Mouse (Mus musculus) heart, embryonic 13.5 days (tissue): ENCODE results near the gene Sec14l5. TPM values are rescaled to one million over a fixed set of nuclear protein-coding genes. Genes with fewer than 3 reads are reported as not detected.

ENCODE experiments used
- ATAC-seq: fragments of 200-750 bp; cut with Nextera tagmentation; 2 replicates; pipeline ENCODE4 v1.8.0; 2017; ENCODE audit warnings: moderate TSS enrichment; ENCODE audit not compliant: insufficient number of reproducible peaks, low FRiP score, low TSS enrichment; ENCODE audit errors: extremely low read depth
- H3K27ac ChIP-seq: fragments of 300-500 bp; sonication (generic); replicated peaks from 2 replicates; pipeline ENCODE4 v1.5.1; 2015; ENCODE audit warnings: moderate library complexity, mild to moderate bottlenecking, inconsistent platforms
- H3K27me3 ChIP-seq: fragments of 300-500 bp; sonication (generic); replicated peaks from 2 replicates; pipeline ENCODE4 v1.6.1; 2015; ENCODE audit warnings: mild to moderate bottlenecking, inconsistent platforms
- H3K36me3 ChIP-seq: fragments of 300-500 bp; sonication (generic); 2 replicates; pipeline ENCODE4 v1.6.1; 2015; ENCODE audit warnings: mild to moderate bottlenecking, inconsistent platforms
- H3K4me1 ChIP-seq: fragments of 300-500 bp; sonication (generic); 2 replicates; pipeline ENCODE4 v1.6.1; 2015; ENCODE audit warnings: inconsistent platforms
- H3K4me2 ChIP-seq: fragments of 300-500 bp; sonication (generic); 2 replicates; pipeline ENCODE4 v1.6.1; 2015; ENCODE audit warnings: inconsistent platforms, mild to moderate bottlenecking, moderate library complexity
- H3K4me3 ChIP-seq: fragments of 300-500 bp; sonication (generic); 2 replicates; pipeline ENCODE4 v1.5.1; 2015; ENCODE audit warnings: moderate library complexity, mild to moderate bottlenecking, inconsistent platforms
- H3K9ac ChIP-seq: fragments of 300-500 bp; sonication (generic); 2 replicates; pipeline ENCODE4 v1.6.1; 2015; ENCODE audit warnings: inconsistent platforms, mild to moderate bottlenecking, moderate library complexity
- H3K9me3 ChIP-seq: fragments of 300-500 bp; sonication (generic); 2 replicates; pipeline ENCODE4 v1.6.1; 2016; ENCODE audit warnings: inconsistent platforms
- WGBS: fragments of 180-500 bp; shearing (Covaris S2); methylation state at CpG from one replicate; pipeline ENCODE4 v1.1.7; 2015; ENCODE audit warnings: mixed read lengths; 5-methylcytosine and 5-hydroxymethylcytosine counted together
- polyA plus RNA-seq: library from polyadenylated mRNA; unstranded; fragments of >200 nt; fragmentation: Nextera tagmentation; extraction: Ambion mirVana; gene quantifications from 2 replicates; pipeline ENCODE4 v1.2.1, GENCODE M21; 2015

Gene Sec14l5
- polyA plus RNA-seq, 1 experiment from 2014 or later = 0.04 TPM

DNA sequence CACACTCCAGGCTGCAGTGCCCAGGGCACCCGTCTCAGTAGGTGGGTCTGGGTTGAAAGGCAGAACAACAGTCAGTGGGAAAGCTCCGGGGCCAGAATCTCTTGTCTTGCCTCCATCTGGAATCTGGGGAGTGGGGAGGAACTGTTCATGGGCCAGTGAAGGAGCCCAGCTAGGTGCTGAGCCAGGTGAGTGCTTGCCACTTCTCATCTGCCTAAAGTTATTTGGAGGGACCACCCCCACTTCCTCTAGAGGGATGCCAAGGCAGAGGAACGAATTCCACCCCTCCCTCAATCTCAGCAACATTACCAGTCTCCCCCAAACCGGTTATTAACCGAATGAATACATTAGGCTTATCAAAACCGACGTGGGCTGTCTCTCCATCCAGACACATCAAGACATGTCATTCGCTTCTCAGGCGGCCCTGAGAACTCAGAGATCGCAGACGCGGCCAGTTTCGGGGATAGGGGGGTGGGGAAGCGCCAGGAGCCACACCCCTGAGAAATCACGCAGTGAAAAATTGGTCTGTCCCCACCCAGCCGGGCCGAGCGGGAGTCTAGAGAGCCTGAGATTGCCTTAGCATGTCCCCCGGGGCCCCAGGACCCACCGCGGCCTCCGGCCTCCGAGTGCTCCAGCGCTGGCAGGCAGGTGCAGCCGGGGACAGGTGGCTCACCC lies 15.5 kb upstream of the Sec14l5 start:
- Histone ChIP-seq H3K9me3 (no peaks in the 10 kb centered on the region), H3K4me1 (peaks cover 52% of the 10 kb centered on the region), H3K4me2 (peak overlapping the region; percentile 73), H3K4me3 (peak overlapping the region; percentile 54), H3K36me3 (no peaks in the 10 kb centered on the region), H3K9ac (peak overlapping the region; percentile 67; the same call in 1 of the 2 replicates), H3K27me3 (peaks cover 73% of the 10 kb centered on the region), H3K27ac (no peak overlapping the region)
- no peak for ATAC-seq
- 7% methylated on average over 25 of the region's 25 CpGs for WGBS

DNA sequence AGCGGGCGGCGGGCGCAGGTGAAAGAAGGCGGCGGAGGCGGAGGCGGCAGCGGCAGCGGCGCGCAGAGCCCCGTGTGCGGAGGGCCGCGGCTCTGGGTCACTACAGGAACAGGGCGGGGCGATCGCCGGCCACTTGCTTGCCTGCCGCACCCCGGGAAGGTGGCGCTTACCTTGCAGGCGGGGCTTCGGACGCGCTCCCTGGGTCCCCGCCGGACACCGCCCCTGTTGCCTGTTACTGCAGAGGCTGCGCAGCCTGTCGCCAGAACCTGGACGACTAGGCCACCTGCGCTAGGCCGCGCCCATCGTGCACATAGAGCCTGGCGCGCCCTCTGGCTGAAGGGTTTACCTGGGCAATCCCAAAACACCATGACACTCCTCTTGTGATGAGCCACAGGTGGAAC lies 14.5 kb upstream of the Sec14l5 start, which contains the start of gene Ppl:
Ppl (minus strand) TSS at position 21 of the 401 bp plus-strand sequence.
- H3K4me1 ChIP-seq = peaks cover 60% of the 10 kb centered on the region
- WGBS = under 1% methylated on average over 38 of the region's 39 CpGs
- H3K9me3 ChIP-seq = no peaks in the 10 kb centered on the region
- ATAC-seq = no peak
- no peaks in the 10 kb centered on the region for H3K36me3 ChIP-seq
- peak within 1 kb of the TSS; percentile 73 for H3K4me2 ChIP-seq
- H3K27ac ChIP-seq = no peak within 1 kb of the TSS
- H3K9ac ChIP-seq = peak within 1 kb of the TSS; percentile 67
- H3K4me3 ChIP-seq = peak within 1 kb of the TSS; percentile 54
- peaks cover 65% of the 10 kb centered on the region for H3K27me3 ChIP-seq

DNA sequence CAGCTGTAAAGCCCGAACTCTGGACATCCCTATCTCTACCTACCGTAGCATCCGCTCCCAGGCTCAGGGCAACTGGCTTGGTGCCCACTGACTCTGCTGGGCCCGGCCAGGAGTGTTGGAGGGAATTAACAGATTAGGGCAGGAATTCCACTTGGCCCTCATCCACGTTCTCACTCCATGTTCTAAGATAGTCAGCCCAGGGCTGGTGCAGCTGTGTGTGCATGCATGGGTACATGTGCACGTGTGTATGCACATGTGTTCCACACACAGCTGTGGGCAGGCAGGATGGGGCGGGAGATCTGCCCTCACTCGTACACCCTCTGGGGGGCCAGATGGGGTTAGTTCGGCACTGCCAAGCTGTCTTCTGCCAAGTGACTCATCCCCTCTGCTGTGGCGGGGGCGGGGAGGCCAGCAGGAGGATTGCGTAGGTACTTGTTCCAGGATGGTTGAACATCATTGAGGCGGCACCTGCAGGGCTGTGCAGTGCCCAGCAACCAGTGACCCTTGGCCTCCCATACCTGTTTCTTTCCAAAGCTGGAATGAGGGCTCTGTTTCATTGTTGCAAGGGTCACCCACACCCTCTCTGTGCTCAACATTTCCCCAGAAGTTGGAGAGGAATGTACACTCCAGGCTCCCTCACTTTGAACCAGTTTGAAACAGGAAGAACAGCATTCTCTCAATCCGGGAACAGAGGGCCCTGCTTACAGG lies 12.1 kb upstream of the Sec14l5 start:
- Histone ChIP-seq H3K36me3 (no peaks in the 10 kb centered on the region), H3K27me3 (peaks cover 42% of the 10 kb centered on the region), H3K27ac (peak overlapping the region; percentile 53), H3K4me1 (peaks cover 60% of the 10 kb centered on the region), H3K9me3 (no peaks in the 10 kb centered on the region), H3K9ac (no peak overlapping the region), H3K4me3 (no peak overlapping the region), H3K4me2 (peak overlapping the region; percentile 3; the same call in 1 of the 2 replicates)
- ATAC-seq = 0 out of 2 replicates have a peak, but pooled peaks have one; percentile 23
- 32% methylated on average over 14 of the region's 14 CpGs for WGBS

DNA sequence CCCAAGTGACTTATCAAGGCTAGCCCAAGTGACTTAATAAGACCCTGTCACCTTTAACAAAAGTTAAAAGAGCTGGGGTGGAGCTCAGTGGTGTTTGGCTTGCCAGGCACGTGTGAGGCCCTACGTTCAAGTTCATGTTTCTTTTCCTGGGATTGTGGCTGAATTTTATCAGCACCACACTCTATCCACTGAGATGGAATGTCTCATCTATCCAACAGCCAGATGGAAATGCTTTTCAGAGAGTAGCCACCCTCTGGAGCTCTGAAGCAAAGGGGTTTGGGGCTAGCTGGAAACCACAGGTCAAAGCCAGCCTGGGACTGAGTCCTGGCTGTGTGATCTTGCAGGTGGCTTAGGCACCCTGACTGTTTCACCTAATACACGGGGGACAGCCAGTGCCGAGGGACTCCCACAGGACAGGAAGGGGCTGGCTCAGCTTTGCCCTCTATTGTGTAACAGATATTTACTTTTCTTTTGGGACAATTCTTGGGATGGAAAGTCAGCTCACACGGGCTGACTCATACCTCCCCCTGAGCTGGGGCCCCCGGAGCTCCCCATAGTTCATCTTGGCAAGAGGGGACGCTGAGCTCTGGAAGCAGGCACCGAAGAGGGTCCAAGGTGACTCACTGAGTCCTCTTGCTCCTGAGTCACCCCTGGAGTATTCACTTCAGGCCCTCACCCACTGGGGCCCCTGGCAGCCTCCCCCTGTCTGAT lies 11.2 kb upstream of the Sec14l5 start:
- Histone ChIP-seq H3K9me3 (no peaks in the 10 kb centered on the region), H3K4me2 (no peak overlapping the region), H3K27me3 (peaks cover 32% of the 10 kb centered on the region), H3K4me3 (no peak overlapping the region), H3K9ac (no peak overlapping the region), H3K36me3 (no peaks in the 10 kb centered on the region), H3K4me1 (peaks cover 57% of the 10 kb centered on the region), H3K27ac (peak overlapping the region; percentile 53)
- WGBS = 48% methylated on average over 8 of the region's 8 CpGs
- no peak for ATAC-seq

DNA sequence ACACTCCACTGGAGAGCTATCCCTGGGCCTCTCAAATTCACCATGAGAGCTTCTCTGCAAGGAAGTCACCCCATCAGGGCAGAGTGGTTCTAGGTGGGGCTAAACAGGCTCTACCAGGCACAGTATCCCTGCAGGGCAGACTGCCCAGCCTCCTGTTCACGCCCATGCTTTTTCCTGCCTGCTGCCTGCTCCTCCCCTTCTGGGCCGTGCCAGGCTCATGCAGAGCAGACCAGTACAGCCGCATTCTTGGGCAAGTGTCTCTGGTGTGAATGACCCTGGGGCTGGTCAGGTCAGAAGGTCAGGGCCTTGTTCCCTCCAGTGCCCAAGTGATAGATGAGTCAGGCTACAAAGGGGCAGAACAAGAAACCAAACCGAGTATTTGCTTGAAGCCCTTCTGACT lies 10.4 kb upstream of the Sec14l5 start:
- peaks cover 25% of the 10 kb centered on the region for H3K27me3 ChIP-seq
- no peak overlapping the region for H3K27ac ChIP-seq
- no peak overlapping the region for H3K4me2 ChIP-seq
- H3K9ac ChIP-seq = no peak overlapping the region
- no peak overlapping the region for H3K4me3 ChIP-seq
- ATAC-seq = no peak
- peaks cover 49% of the 10 kb centered on the region for H3K4me1 ChIP-seq
- no peaks in the 10 kb centered on the region for H3K9me3 ChIP-seq
- 17% methylated on average over 4 of the region's 4 CpGs for WGBS
- H3K36me3 ChIP-seq = no peaks in the 10 kb centered on the region

DNA sequence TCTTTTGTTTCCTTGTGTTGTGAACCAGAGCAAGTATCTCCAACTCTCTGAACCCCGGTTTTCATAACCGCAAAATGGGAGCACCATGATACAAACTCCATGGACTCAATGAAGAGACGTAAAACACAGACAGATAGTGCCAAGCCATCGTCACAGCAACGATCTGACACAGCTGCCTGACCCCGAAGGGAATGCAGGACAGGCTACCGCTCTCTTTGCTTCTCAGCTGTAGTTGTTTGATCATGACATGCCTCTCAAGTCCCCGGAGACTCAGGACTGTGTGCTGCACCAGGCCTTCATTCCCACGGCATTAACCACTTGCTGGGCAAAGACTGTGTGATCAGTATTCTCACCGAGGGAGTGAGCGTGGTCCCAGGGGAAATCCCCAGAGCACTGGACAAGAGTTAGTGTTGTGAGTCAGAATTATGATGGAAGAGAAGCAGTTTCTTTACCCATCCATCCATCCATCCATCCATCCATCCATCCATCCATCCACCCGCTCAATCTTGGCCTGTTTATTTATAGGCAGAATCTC lies 9.8 kb upstream of the Sec14l5 start:
- Histone ChIP-seq H3K27ac (no peak overlapping the region), H3K27me3 (peaks cover 19% of the 10 kb centered on the region), H3K4me1 (peaks cover 43% of the 10 kb centered on the region), H3K4me2 (no peak overlapping the region), H3K9me3 (no peaks in the 10 kb centered on the region), H3K36me3 (no peaks in the 10 kb centered on the region), H3K9ac (no peak overlapping the region), H3K4me3 (no peak overlapping the region)
- ATAC-seq = no peak
- whole genome bisulfite sequencing = 69% methylated on average over 12 of the region's 12 CpGs

DNA sequence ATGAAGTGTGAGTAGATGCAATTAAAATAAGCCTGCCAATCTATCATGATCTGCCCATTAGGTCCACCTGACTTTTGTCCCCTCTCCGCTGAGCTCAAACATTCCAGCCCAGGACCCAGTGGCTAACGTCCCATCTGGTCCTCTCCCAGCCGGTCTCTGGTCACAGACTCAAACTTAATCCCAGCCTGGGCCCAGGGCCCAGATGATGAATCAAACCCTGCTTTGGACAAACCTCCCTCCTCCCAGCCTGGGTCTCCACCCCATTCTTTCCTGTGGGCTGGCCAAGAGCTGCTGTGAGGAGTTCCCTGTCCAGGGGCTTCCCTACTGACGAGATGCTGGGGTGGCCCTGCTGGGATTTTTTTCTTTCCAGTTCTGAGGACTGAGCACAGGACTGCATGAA lies 7.2 kb upstream of the Sec14l5 start:
- Histone ChIP-seq H3K4me1 (peaks cover 24% of the 10 kb centered on the region), H3K9ac (no peak overlapping the region), H3K27me3 (no peaks in the 10 kb centered on the region; the same call in 1 of the 2 replicates), H3K9me3 (no peaks in the 10 kb centered on the region), H3K4me3 (no peak overlapping the region), H3K4me2 (no peak overlapping the region), H3K27ac (no peak overlapping the region), H3K36me3 (no peaks in the 10 kb centered on the region)
- 49% methylated on average over 4 of the region's 4 CpGs for WGBS
- no peak for ATAC-seq

DNA sequence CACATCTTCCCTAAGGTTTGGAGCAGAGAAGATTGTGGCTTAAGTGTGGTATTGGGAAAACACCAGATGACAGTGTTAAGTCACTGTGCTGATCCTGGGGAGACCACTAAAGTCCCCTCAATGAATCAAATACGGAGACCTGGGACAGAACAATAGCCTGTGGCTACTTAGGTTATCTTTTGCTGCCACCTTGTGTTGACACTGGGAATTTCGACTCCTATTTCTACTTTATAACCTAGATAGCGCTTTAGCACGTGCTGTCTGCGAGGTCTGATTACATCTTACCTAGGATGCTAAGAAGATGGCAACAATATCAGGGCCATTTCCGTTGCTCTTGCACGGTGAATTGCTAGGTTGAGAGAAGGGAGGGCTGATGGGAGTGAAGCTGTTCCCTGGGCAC lies 1.3 kb upstream of the Sec14l5 start:
- H3K4me2 ChIP-seq = peak overlapping the region; percentile 68; the same call in 1 of the 2 replicates
- WGBS = 0% methylated on average over 7 of the region's 7 CpGs
- peaks cover 16% of the 10 kb centered on the region for H3K4me1 ChIP-seq
- no peak overlapping the region for H3K27ac ChIP-seq
- ATAC-seq = no peak
- no peak overlapping the region for H3K9ac ChIP-seq
- H3K36me3 ChIP-seq = no peaks in the 10 kb centered on the region
- peaks cover 41% of the 10 kb centered on the region for H3K27me3 ChIP-seq
- H3K9me3 ChIP-seq = no peaks in the 10 kb centered on the region
- no peak overlapping the region for H3K4me3 ChIP-seq

DNA sequence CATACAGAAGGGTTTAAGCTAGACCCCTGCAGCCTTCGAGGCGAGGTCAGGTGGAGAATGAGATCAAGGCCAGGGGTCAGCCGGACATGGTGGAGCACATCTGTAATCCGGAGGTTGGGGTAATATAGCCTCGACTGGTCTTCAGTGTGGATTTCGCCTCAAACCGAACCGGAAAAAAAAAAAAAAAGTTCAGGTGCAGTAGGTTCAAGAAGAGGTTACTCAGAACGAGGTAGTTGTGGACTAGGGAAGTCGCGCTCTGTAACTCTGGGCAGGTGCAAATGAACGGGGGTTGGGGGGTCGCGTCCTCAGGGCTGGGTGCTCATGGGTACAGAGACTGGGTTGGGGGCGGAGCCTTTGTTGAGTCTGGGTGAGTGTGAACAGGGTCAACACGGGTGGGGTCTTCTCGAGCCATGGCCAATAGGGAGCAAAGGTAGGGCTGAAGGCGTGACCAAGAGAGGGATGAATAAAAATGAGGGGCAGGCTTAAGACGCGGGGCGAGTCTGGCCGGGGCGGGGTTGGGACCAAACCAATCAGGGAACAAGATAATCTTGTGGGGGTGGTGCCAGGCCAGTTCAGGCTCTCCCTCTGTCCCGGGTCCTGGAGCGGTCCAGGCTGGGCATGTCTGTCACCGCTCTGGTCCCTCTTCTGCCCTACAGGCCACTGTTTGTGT lies 407 bp upstream of the Sec14l5 start:
- H3K4me1 ChIP-seq = peaks cover 16% of the 10 kb centered on the region
- peak; percentile 81 for ATAC-seq
- H3K9ac ChIP-seq = peak overlapping the region; percentile 17; the same call in 1 of the 2 replicates
- no peaks in the 10 kb centered on the region for H3K9me3 ChIP-seq
- H3K36me3 ChIP-seq = no peaks in the 10 kb centered on the region
- peaks cover 50% of the 10 kb centered on the region for H3K27me3 ChIP-seq
- H3K4me2 ChIP-seq = peak overlapping the region; percentile 68
- 3% methylated on average over 26 of the region's 26 CpGs for WGBS
- peak overlapping the region; percentile 42 for H3K4me3 ChIP-seq
- no peak overlapping the region for H3K27ac ChIP-seq

DNA sequence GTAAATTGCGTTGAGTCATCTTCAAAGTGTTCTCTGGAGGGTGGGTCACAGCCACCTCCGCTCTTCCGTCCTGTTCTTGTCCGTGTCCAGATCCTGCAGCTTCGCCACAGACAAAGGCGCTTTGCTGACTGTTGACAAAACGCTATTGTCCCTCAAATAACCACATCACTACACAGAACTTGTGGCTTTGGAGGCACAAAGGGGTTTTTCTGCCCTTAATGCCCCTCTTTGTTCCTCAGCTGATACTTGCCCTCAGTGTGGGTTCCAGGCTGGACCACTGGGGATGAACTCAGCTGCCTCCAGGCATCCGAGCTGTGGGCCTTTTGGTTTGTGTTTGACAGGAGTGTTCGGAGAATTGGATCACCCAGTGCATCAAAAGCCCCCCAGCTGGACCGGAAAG lies 3.6 kb downstream of the Sec14l5 start:
- no peak overlapping the region for H3K4me3 ChIP-seq
- H3K4me2 ChIP-seq = no peak overlapping the region
- no peak overlapping the region for H3K9ac ChIP-seq
- no peak overlapping the region for H3K27ac ChIP-seq
- no peak for ATAC-seq
- 71% methylated on average over 10 of the region's 10 CpGs for WGBS
- no peaks in the 10 kb centered on the region for H3K36me3 ChIP-seq
- peaks cover 50% of the 10 kb centered on the region for H3K27me3 ChIP-seq
- H3K4me1 ChIP-seq = peaks cover 16% of the 10 kb centered on the region
- no peaks in the 10 kb centered on the region for H3K9me3 ChIP-seq
